Mouse (Mus musculus): ENCODE data around the gene Spock3. TPM values are rescaled to one million over a fixed set of nuclear protein-coding genes. Genes with fewer than 3 reads are reported as not detected.
"Not testable (repeated sequence)": the region's sequence is repeated elsewhere in the genome, so short reads cannot be mapped to it uniquely, and the experiment has no call there.

Spock3 gene
- polyA plus RNA-seq, 1 experiment from 2014 or later: 16.7 TPM

GRCm38 (mm10) chr8:63112919-63113318, 162.1 kb downstream of the Spock3 start:
- H3K4me3 ChIP-seq (ENCODE audit: low read depth, low read length): no peak overlapping the region
- no peak overlapping the region for H3K4me2 ChIP-seq (replicated peaks; ENCODE audit: low read depth, low read length)
- H3K9ac ChIP-seq (replicated peaks; ENCODE audit: low read depth, low read length): no peak overlapping the region
- H3K27ac ChIP-seq (ENCODE audit: low read length): no peak overlapping the region
- H3K4me1 ChIP-seq (ENCODE audit: control insufficient read depth, insufficient read depth, low read length): no peaks in the 10 kb centered on the region
- no peaks in the 10 kb centered on the region for H3K9me3 ChIP-seq (ENCODE audit: control insufficient read depth, low read depth, low read length)
- H3K36me3 ChIP-seq (ENCODE audit: control insufficient read depth, insufficient read depth, low read length): no peaks in the 10 kb centered on the region
- H3K27me3 ChIP-seq (ENCODE audit: control insufficient read depth, insufficient read depth, low read length): no peaks in the 10 kb centered on the region
- WGBS: 74% methylated on average over 1 of the region's 1 CpGs
- no peak for ATAC-seq (ENCODE audit: insufficient number of reproducible peaks, insufficient read depth, low FRiP score, low read depth)

GRCm38 (mm10) chr8:63120508-63120907, 169.7 kb downstream of the Spock3 start:
- no peaks in the 10 kb centered on the region for H3K27me3 ChIP-seq (ENCODE audit: control insufficient read depth, insufficient read depth, low read length)
- WGBS: 84% methylated on average over 2 of the region's 2 CpGs
- no peak for ATAC-seq (ENCODE audit: insufficient number of reproducible peaks, insufficient read depth, low FRiP score, low read depth)

GRCm38 (mm10) chr8:63135406-63135805, 184.6 kb downstream of the Spock3 start:
- Histone ChIP-seq H3K27ac (ENCODE audit: low read length) (no peak overlapping the region), H3K36me3 (ENCODE audit: control insufficient read depth, insufficient read depth, low read length) (no peaks in the 10 kb centered on the region), H3K4me2 (replicated peaks; ENCODE audit: low read depth, low read length) (no peak overlapping the region), H3K9me3 (ENCODE audit: control insufficient read depth, low read depth, low read length) (no peaks in the 10 kb centered on the region), H3K4me1 (ENCODE audit: control insufficient read depth, insufficient read depth, low read length) (no peaks in the 10 kb centered on the region), H3K4me3 (ENCODE audit: low read depth, low read length) (no peak overlapping the region), H3K27me3 (ENCODE audit: control insufficient read depth, insufficient read depth, low read length) (no peaks in the 10 kb centered on the region), H3K9ac (replicated peaks; ENCODE audit: low read depth, low read length) (no peak overlapping the region)
- no peak for ATAC-seq (ENCODE audit: insufficient number of reproducible peaks, insufficient read depth, low FRiP score, low read depth)
- WGBS: 94% methylated on average over 3 of the region's 3 CpGs

More at GRCm38 (mm10) chr8:63120508-63120907, 169.7 kb downstream of the Spock3 start:
- no peak overlapping the region for H3K9ac ChIP-seq (replicated peaks; ENCODE audit: low read depth, low read length)
- no peak overlapping the region for H3K4me2 ChIP-seq (replicated peaks; ENCODE audit: low read depth, low read length)
- no peak overlapping the region for H3K4me3 ChIP-seq (ENCODE audit: low read depth, low read length)
- H3K9me3 ChIP-seq (ENCODE audit: control insufficient read depth, low read depth, low read length): no peaks in the 10 kb centered on the region
- H3K4me1 ChIP-seq (ENCODE audit: control insufficient read depth, insufficient read depth, low read length): no peaks in the 10 kb centered on the region
- H3K36me3 ChIP-seq (ENCODE audit: control insufficient read depth, insufficient read depth, low read length): no peaks in the 10 kb centered on the region
- H3K27ac ChIP-seq (ENCODE audit: low read length): no peak overlapping the region

GRCm38 (mm10) chr8:63163861-63164260, 213.1 kb downstream of the Spock3 start:
- 70% methylated on average over 2 of the region's 2 CpGs for WGBS
- not testable (repeated sequence) for H3K9ac ChIP-seq (replicated peaks; ENCODE audit: low read depth, low read length); ATAC-seq (ENCODE audit: insufficient number of reproducible peaks, insufficient read depth, low FRiP score, low read depth); H3K4me1 ChIP-seq (ENCODE audit: control insufficient read depth, insufficient read depth, low read length); H3K4me2 ChIP-seq (replicated peaks; ENCODE audit: low read depth, low read length); H3K36me3 ChIP-seq (ENCODE audit: control insufficient read depth, insufficient read depth, low read length); H3K4me3 ChIP-seq (ENCODE audit: low read depth, low read length); H3K27ac ChIP-seq (ENCODE audit: low read length); H3K27me3 ChIP-seq (ENCODE audit: control insufficient read depth, insufficient read depth, low read length); H3K9me3 ChIP-seq (ENCODE audit: control insufficient read depth, low read depth, low read length)

- ATAC-seq (ENCODE audit: insufficient number of reproducible peaks, insufficient read depth, low FRiP score, low read depth): no peak
- Histone ChIP-seq H3K36me3 (ENCODE audit: control insufficient read depth, insufficient read depth, low read length) (no peaks in the 10 kb centered on the region), H3K4me1 (ENCODE audit: control insufficient read depth, insufficient read depth, low read length) (no peaks in the 10 kb centered on the region), H3K27ac (ENCODE audit: low read length) (no peak overlapping the region), H3K4me3 (ENCODE audit: low read depth, low read length) (no peak overlapping the region), H3K9me3 (ENCODE audit: control insufficient read depth, low read depth, low read length) (no peaks in the 10 kb centered on the region), H3K9ac (replicated peaks; ENCODE audit: low read depth, low read length) (no peak overlapping the region), H3K27me3 (ENCODE audit: control insufficient read depth, insufficient read depth, low read length) (no peaks in the 10 kb centered on the region), H3K4me2 (replicated peaks; ENCODE audit: low read depth, low read length) (no peak overlapping the region)
Observed at GRCm38 (mm10) chr8:63165326-63165725, 214.5 kb downstream of the Spock3 start.

GRCm38 (mm10) chr8:63169956-63170355, 219.1 kb downstream of the Spock3 start:
- H3K4me1 ChIP-seq (ENCODE audit: control insufficient read depth, insufficient read depth, low read length): no peaks in the 10 kb centered on the region
- H3K27ac ChIP-seq (ENCODE audit: low read length): no peak overlapping the region
- no peak overlapping the region for H3K4me3 ChIP-seq (ENCODE audit: low read depth, low read length)
- no peak overlapping the region for H3K9ac ChIP-seq (replicated peaks; ENCODE audit: low read depth, low read length)
- no peaks in the 10 kb centered on the region for H3K27me3 ChIP-seq (ENCODE audit: control insufficient read depth, insufficient read depth, low read length)
- H3K4me2 ChIP-seq (replicated peaks; ENCODE audit: low read depth, low read length): no peak overlapping the region
- ATAC-seq (ENCODE audit: insufficient number of reproducible peaks, insufficient read depth, low FRiP score, low read depth): no peak
- no peaks in the 10 kb centered on the region for H3K36me3 ChIP-seq (ENCODE audit: control insufficient read depth, insufficient read depth, low read length)
- no peaks in the 10 kb centered on the region for H3K9me3 ChIP-seq (ENCODE audit: control insufficient read depth, low read depth, low read length)

- no peaks in the 10 kb centered on the region for H3K4me1 ChIP-seq (ENCODE audit: control insufficient read depth, insufficient read depth, low read length)
- no peak overlapping the region for H3K27ac ChIP-seq (ENCODE audit: low read length)
- no peak overlapping the region for H3K4me3 ChIP-seq (ENCODE audit: low read depth, low read length)
- no peak overlapping the region for H3K9ac ChIP-seq (replicated peaks; ENCODE audit: low read depth, low read length)
- no peaks in the 10 kb centered on the region for H3K9me3 ChIP-seq (ENCODE audit: control insufficient read depth, low read depth, low read length)
- no peak overlapping the region for H3K4me2 ChIP-seq (replicated peaks; ENCODE audit: low read depth, low read length)
- H3K36me3 ChIP-seq (ENCODE audit: control insufficient read depth, insufficient read depth, low read length): no peaks in the 10 kb centered on the region
- WGBS: 79% methylated on average over 1 of the region's 1 CpGs
- H3K27me3 ChIP-seq (ENCODE audit: control insufficient read depth, insufficient read depth, low read length): no peaks in the 10 kb centered on the region
- ATAC-seq (ENCODE audit: insufficient number of reproducible peaks, insufficient read depth, low FRiP score, low read depth): no peak
Observed at GRCm38 (mm10) chr8:63181272-63181671, 230.5 kb downstream of the Spock3 start.

- ATAC-seq (ENCODE audit: insufficient number of reproducible peaks, insufficient read depth, low FRiP score, low read depth): no peak
- H3K36me3 ChIP-seq (ENCODE audit: control insufficient read depth, insufficient read depth, low read length): no peaks in the 10 kb centered on the region
- H3K27ac ChIP-seq (ENCODE audit: low read length): no peak overlapping the region
- no peaks in the 10 kb centered on the region for H3K27me3 ChIP-seq (ENCODE audit: control insufficient read depth, insufficient read depth, low read length)
- H3K9me3 ChIP-seq (ENCODE audit: control insufficient read depth, low read depth, low read length): no peaks in the 10 kb centered on the region
- no peak overlapping the region for H3K9ac ChIP-seq (replicated peaks; ENCODE audit: low read depth, low read length)
- H3K4me1 ChIP-seq (ENCODE audit: control insufficient read depth, insufficient read depth, low read length): no peaks in the 10 kb centered on the region
- H3K4me2 ChIP-seq (replicated peaks; ENCODE audit: low read depth, low read length): no peak overlapping the region
- H3K4me3 ChIP-seq (ENCODE audit: low read depth, low read length): no peak overlapping the region
Observed at GRCm38 (mm10) chr8:63258812-63259385, 308.1 kb downstream of the Spock3 start.

- 73% methylated on average over 4 of the region's 4 CpGs for WGBS
- no peak for ATAC-seq (ENCODE audit: insufficient number of reproducible peaks, insufficient read depth, low FRiP score, low read depth)
Observed at GRCm38 (mm10) chr8:63262516-63262915, 311.7 kb downstream of the Spock3 start.

More at GRCm38 (mm10) chr8:63262516-63262915, 311.7 kb downstream of the Spock3 start:
- Histone ChIP-seq H3K36me3 (ENCODE audit: control insufficient read depth, insufficient read depth, low read length) (no peaks in the 10 kb centered on the region), H3K4me3 (ENCODE audit: low read depth, low read length) (no peak overlapping the region), H3K4me1 (ENCODE audit: control insufficient read depth, insufficient read depth, low read length) (no peaks in the 10 kb centered on the region), H3K4me2 (replicated peaks; ENCODE audit: low read depth, low read length) (no peak overlapping the region), H3K9ac (replicated peaks; ENCODE audit: low read depth, low read length) (no peak overlapping the region), H3K27me3 (ENCODE audit: control insufficient read depth, insufficient read depth, low read length) (no peaks in the 10 kb centered on the region), H3K27ac (ENCODE audit: low read length) (no peak overlapping the region), H3K9me3 (ENCODE audit: control insufficient read depth, low read depth, low read length) (no peaks in the 10 kb centered on the region)
